Mouse (Mus musculus): ENCODE results near the gene Ankrd60. TPM values are rescaled to one million over a fixed set of nuclear protein-coding genes. Genes with fewer than 3 reads are reported as not detected.

The Ankrd60 gene
- polyA plus RNA-seq, 1 experiment from 2014 or later = not detected

DNA sequence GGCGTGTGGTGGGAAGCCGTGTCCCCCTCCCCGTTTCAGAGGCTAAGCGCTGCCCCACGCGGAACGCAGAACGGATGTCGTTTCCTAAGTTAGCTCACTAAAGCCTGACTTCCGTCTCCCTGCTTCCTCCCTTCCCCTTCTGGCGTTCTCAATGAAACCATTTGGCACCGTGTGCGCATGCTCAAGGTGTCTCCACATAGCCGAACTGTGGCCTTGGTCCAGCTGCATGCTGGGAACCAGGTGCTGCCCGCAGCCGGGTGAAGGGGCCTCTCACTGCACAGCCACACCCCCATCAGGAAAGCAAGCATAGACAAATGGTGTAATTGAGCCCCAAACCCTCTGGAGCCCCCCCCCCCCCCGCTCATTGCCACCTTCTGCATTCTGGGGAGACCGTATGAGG, 42.8 kb downstream of the Ankrd60 start:
- Histone ChIP-seq H3K27me3 (ENCODE audit: poor library complexity, severe bottlenecking) (no peaks in the 10 kb centered on the region), H3K36me3 (replicated peaks) (no peaks in the 10 kb centered on the region), H3K4me1 (peaks cover 13% of the 10 kb centered on the region), H3K4me3 (no peak overlapping the region), H3K9me3 (no peaks in the 10 kb centered on the region), H3K27ac (no peak overlapping the region)
- 91% methylated on average over 18 of the region's 18 CpGs for WGBS
- DNase-seq (ENCODE audit: extremely low spot score, low spot score) = no peak

- H3K4me1 ChIP-seq = peaks cover 5% of the 10 kb centered on the region
- H3K4me3 ChIP-seq = no peak overlapping the region
- WGBS = 83% methylated on average over 7 of the region's 7 CpGs
- no peak for DNase-seq (ENCODE audit: extremely low spot score, low spot score)
- H3K27me3 ChIP-seq (ENCODE audit: poor library complexity, severe bottlenecking) = no peaks in the 10 kb centered on the region
- H3K36me3 ChIP-seq (replicated peaks) = no peaks in the 10 kb centered on the region
- H3K27ac ChIP-seq = no peak overlapping the region
- no peaks in the 10 kb centered on the region for H3K9me3 ChIP-seq
Measured at GRCm38 (mm10) chr2:173534581-173534980, 43.6 kb downstream of the Ankrd60 start.

- H3K27me3 ChIP-seq (ENCODE audit: poor library complexity, severe bottlenecking) = no peaks in the 10 kb centered on the region
- no peaks in the 10 kb centered on the region for H3K9me3 ChIP-seq
- 71% methylated on average over 15 of the region's 15 CpGs for WGBS
- no peak overlapping the region for H3K27ac ChIP-seq
- DNase-seq (ENCODE audit: extremely low spot score, low spot score) = no peak
- no peak overlapping the region for H3K4me3 ChIP-seq
- H3K36me3 ChIP-seq (replicated peaks) = no peaks in the 10 kb centered on the region
- no peaks in the 10 kb centered on the region; the same call in 1 of the 2 replicates for H3K4me1 ChIP-seq
Measured at GRCm38 (mm10) chr2:173532711-173533462, 45.3 kb downstream of the Ankrd60 start.

DNA sequence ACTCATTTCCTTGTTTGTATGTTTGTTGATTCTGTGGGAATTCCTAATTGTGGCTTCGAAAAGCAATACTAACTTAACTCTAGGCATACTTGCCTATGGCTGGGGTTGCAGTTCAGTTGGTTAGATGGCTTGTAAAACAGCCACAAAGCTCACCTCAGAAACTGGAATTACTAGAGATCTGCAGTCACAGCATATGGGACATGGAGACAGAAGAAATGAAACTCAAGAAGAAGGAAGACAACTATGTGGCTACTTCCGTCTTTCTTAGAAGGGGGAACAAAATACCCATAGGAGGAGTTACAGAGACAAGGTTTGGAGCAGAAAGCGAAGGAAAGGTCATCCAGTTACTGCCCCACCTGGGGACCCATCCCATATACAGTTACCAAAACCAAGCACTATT, 49.7 kb downstream of the Ankrd60 start:
- H3K9me3 ChIP-seq = no peaks in the 10 kb centered on the region
- DNase-seq (ENCODE audit: extremely low spot score, low spot score) = no peak
- H3K36me3 ChIP-seq (replicated peaks) = no peaks in the 10 kb centered on the region
- no peak overlapping the region for H3K4me3 ChIP-seq
- WGBS = 85% methylated on average over 3 of the region's 3 CpGs
- H3K27ac ChIP-seq = no peak overlapping the region
- no peaks in the 10 kb centered on the region; the same call in 1 of the 2 replicates for H3K4me1 ChIP-seq
- H3K27me3 ChIP-seq (ENCODE audit: poor library complexity, severe bottlenecking) = no peaks in the 10 kb centered on the region

- Histone ChIP-seq H3K4me1 (no peaks in the 10 kb centered on the region), H3K27ac (no peak within 1 kb of the TSS), H3K9me3 (no peaks in the 10 kb centered on the region), H3K4me3 (no peak within 1 kb of the TSS), H3K27me3 (ENCODE audit: poor library complexity, severe bottlenecking) (no peaks in the 10 kb centered on the region), H3K36me3 (replicated peaks) (no peaks in the 10 kb centered on the region)
- DNase-seq (ENCODE audit: extremely low spot score, low spot score) = no peak
- 91% methylated on average over 18 of the region's 18 CpGs for WGBS
Measured at GRCm38 (mm10) chr2:173522376-173522775, 55.8 kb downstream of the Ankrd60 start, which contains the start of gene 1700021F07Rik. Gene 1700021F07Rik (plus strand): TSS chr2:173522586.

Other genes starting within 250 kb of the Ankrd60 start
- not detected in 2 replicates for gene 1700021F07Rik, start 55.8 kb downstream of the Ankrd60 start, polyA plus RNA-seq (2016; fragmentation: Nextera tagmentation; extraction: Ambion mirVana)
- 23.0 and 25.2 TPM in 2 replicates for gene Rab22a, start 81.4 kb upstream of the Ankrd60 start, polyA plus RNA-seq (2016; fragmentation: Nextera tagmentation; extraction: Ambion mirVana)
- gene 1700010B08Rik, start 141.1 kb upstream of the Ankrd60 start, polyA plus RNA-seq (2016; fragmentation: Nextera tagmentation; extraction: Ambion mirVana) = not detected in 2 replicates
- gene Vapb, start 159.1 kb upstream of the Ankrd60 start, polyA plus RNA-seq (2016; fragmentation: Nextera tagmentation; extraction: Ambion mirVana) = 8.8 and 10.2 TPM in 2 replicates

All from forebrain, embryonic 10.5 days (tissue).